Mouse (Mus musculus) forebrain, embryonic 11.5 days (tissue): ENCODE results near the gene Usp34. TPM values are rescaled to one million over a fixed set of nuclear protein-coding genes. Genes with fewer than 3 reads are reported as not detected.
"Not testable (repeated sequence)": the region's sequence is repeated elsewhere in the genome, so short reads cannot be mapped to it uniquely, and the experiment has no call there.

ENCODE experiments used
- ATAC-seq: fragments of 200-750 bp; cut with Nextera tagmentation; replicated peaks from 2 replicates; pipeline ENCODE4 v1.8.0; 2017; ENCODE audit warnings: moderate TSS enrichment; ENCODE audit not compliant: low FRiP score
- DNase-seq: peaks from one replicate; pipeline ENCODE4 v3.0.0-alpha.2; 2017; ENCODE audit warnings: low spot score
- H3K27ac ChIP-seq: fragments of 300-500 bp; sonication (generic); 2 replicates; pipeline ENCODE4 v1.5.1; 2014; ENCODE audit warnings: low read depth, low read length
- H3K27me3 ChIP-seq: fragments of 300-500 bp; sonication (generic); 2 replicates; pipeline ENCODE4 v1.6.1; 2014; ENCODE audit warnings: mild to moderate bottlenecking, low read length, mixed read lengths; ENCODE audit not compliant: control insufficient read depth, insufficient read depth
- H3K36me3 ChIP-seq: fragments of 300-500 bp; sonication (generic); 2 replicates; pipeline ENCODE4 v1.6.1; 2014; ENCODE audit warnings: mild to moderate bottlenecking, low read length, moderate library complexity, mixed read lengths; ENCODE audit not compliant: control insufficient read depth, insufficient read depth
- H3K4me1 ChIP-seq: fragments of 300-500 bp; sonication (generic); replicated peaks from 2 replicates; pipeline ENCODE4 v1.6.1; 2014; ENCODE audit warnings: low read length, mixed read lengths; ENCODE audit not compliant: control insufficient read depth, insufficient read depth
- H3K4me2 ChIP-seq: fragments of 300-500 bp; sonication (generic); 2 replicates; pipeline ENCODE4 v1.6.1; 2014; ENCODE audit warnings: low read depth, mild to moderate bottlenecking, low read length, moderate library complexity, mixed read lengths; ENCODE audit not compliant: severe bottlenecking
- H3K4me3 ChIP-seq: fragments of 300-500 bp; sonication (generic); 2 replicates; pipeline ENCODE4 v1.5.1; 2014; ENCODE audit warnings: low read depth, low read length
- H3K9ac ChIP-seq: fragments of 300-500 bp; sonication (generic); 2 replicates; pipeline ENCODE4 v1.6.1; 2014; ENCODE audit warnings: low read length
- H3K9me3 ChIP-seq: fragments of 300-500 bp; sonication (generic); 2 replicates; pipeline ENCODE4 v1.6.1; 2016; ENCODE audit warnings: low read length, mixed read lengths; ENCODE audit not compliant: control insufficient read depth
- WGBS: fragments of 180-500 bp; shearing (Covaris S2); extraction: QIAGEN DNeasy Blood & Tissue Kit; methylation state at CpG from one replicate; pipeline ENCODE4 v1.1.7; 2014; 5-methylcytosine and 5-hydroxymethylcytosine counted together
- polyA plus RNA-seq: library from polyadenylated mRNA; unstranded; fragments of >200 nt; fragmentation: Nextera tagmentation; extraction: Ambion mirVana; gene quantifications from 2 replicates; pipeline ENCODE4 v1.2.1, GENCODE M21; 2014

The Usp34 gene
- polyA plus RNA-seq, 1 experiment from 2014 or later, result 32.8 TPM

- H3K27ac ChIP-seq, result no peak overlapping the region
- WGBS, result 94% methylated on average over 6 of the region's 6 CpGs
- DNase-seq (no peak), ATAC-seq (no peak)
- H3K4me3 ChIP-seq, result no peak overlapping the region
- H3K9ac ChIP-seq, result no peak overlapping the region
- no peaks in the 10 kb centered on the region for H3K4me1 ChIP-seq
- no peak overlapping the region for H3K4me2 ChIP-seq
- H3K36me3 ChIP-seq, result peaks cover 2% of the 10 kb centered on the region; the same call in 1 of the 2 replicates
- H3K9me3 ChIP-seq, result no peaks in the 10 kb centered on the region
- no peaks in the 10 kb centered on the region for H3K27me3 ChIP-seq
These were observed 121.6 kb downstream of the Usp34 start for GRCm38 (mm10) chr11:23428301-23428700.

GRCm38 (mm10) chr11:23430013-23430412 lies 123.3 kb downstream of the Usp34 start:
- peaks cover 2% of the 10 kb centered on the region; the same call in 1 of the 2 replicates for H3K36me3 ChIP-seq
- 91% methylated on average over 2 of the region's 2 CpGs for WGBS

GRCm38 (mm10) chr11:23436076-23436475 lies 129.4 kb downstream of the Usp34 start:
- H3K27ac ChIP-seq, result no peak overlapping the region
- 84% methylated on average over 2 of the region's 2 CpGs for WGBS
- DNase-seq, result no peak
- ATAC-seq, result no peak
- peaks cover 3% of the 10 kb centered on the region; the same call in 1 of the 2 replicates for H3K36me3 ChIP-seq
- no peak overlapping the region for H3K9ac ChIP-seq
- no peak overlapping the region for H3K4me2 ChIP-seq
- H3K9me3 ChIP-seq, result no peaks in the 10 kb centered on the region
- no peaks in the 10 kb centered on the region for H3K4me1 ChIP-seq
- no peak overlapping the region for H3K4me3 ChIP-seq
- H3K27me3 ChIP-seq, result no peaks in the 10 kb centered on the region

More at GRCm38 (mm10) chr11:23430013-23430412, 123.3 kb downstream of the Usp34 start:
- Histone ChIP-seq H3K27me3 (no peaks in the 10 kb centered on the region), H3K4me1 (no peaks in the 10 kb centered on the region), H3K4me3 (no peak overlapping the region), H3K27ac (no peak overlapping the region), H3K9me3 (no peaks in the 10 kb centered on the region), H3K4me2 (no peak overlapping the region), H3K9ac (no peak overlapping the region)
- DNase-seq, result no peak
- no peak for ATAC-seq

- not testable (repeated sequence) for DNase-seq
These were observed 159.2 kb downstream of the Usp34 start for GRCm38 (mm10) chr11:23465862-23466261.

GRCm38 (mm10) chr11:23489955-23490354 lies 183.3 kb downstream of the Usp34 start:
- ATAC-seq (no peak), DNase-seq (no peak)
- Histone ChIP-seq H3K4me2 (no peak overlapping the region), H3K4me3 (no peak overlapping the region), H3K36me3 (peaks cover 22% of the 10 kb centered on the region; the same call in 1 of the 2 replicates), H3K9me3 (no peaks in the 10 kb centered on the region), H3K27ac (no peak overlapping the region), H3K27me3 (no peaks in the 10 kb centered on the region), H3K4me1 (no peaks in the 10 kb centered on the region), H3K9ac (no peak overlapping the region)
- 95% methylated on average over 1 of the region's 1 CpGs for WGBS

More at GRCm38 (mm10) chr11:23465862-23466261, 159.2 kb downstream of the Usp34 start:
- H3K36me3 ChIP-seq, ATAC-seq, H3K4me1 ChIP-seq, H3K27ac ChIP-seq, H3K9ac ChIP-seq, H3K9me3 ChIP-seq, H3K4me3 ChIP-seq, H3K27me3 ChIP-seq, H3K4me2 ChIP-seq: not testable (repeated sequence)
- WGBS, result 95% methylated on average over 2 of the region's 2 CpGs

GRCm38 (mm10) chr11:23492048-23492790 lies 185.5 kb downstream of the Usp34 start:
- 90% methylated on average over 4 of the region's 4 CpGs for WGBS
- H3K9ac ChIP-seq, result no peak overlapping the region
- no peaks in the 10 kb centered on the region for H3K27me3 ChIP-seq
- DNase-seq (no peak), ATAC-seq (no peak)
- H3K9me3 ChIP-seq, result no peaks in the 10 kb centered on the region
- H3K4me3 ChIP-seq, result no peak overlapping the region
- peaks cover 18% of the 10 kb centered on the region; the same call in 1 of the 2 replicates for H3K36me3 ChIP-seq
- peaks cover 3% of the 10 kb centered on the region; the same call in 1 of the 2 replicates for H3K4me1 ChIP-seq
- H3K27ac ChIP-seq, result no peak overlapping the region
- no peak overlapping the region for H3K4me2 ChIP-seq

GRCm38 (mm10) chr11:23495231-23495630 lies 188.5 kb downstream of the Usp34 start:
- no peaks in the 10 kb centered on the region for H3K9me3 ChIP-seq
- 96% methylated on average over 6 of the region's 6 CpGs for WGBS
- no peak overlapping the region for H3K4me2 ChIP-seq
- peaks cover 3% of the 10 kb centered on the region; the same call in 1 of the 2 replicates for H3K4me1 ChIP-seq
- H3K9ac ChIP-seq, result no peak overlapping the region
- H3K27me3 ChIP-seq, result no peaks in the 10 kb centered on the region
- no peak overlapping the region for H3K4me3 ChIP-seq
- DNase-seq, result no peak
- H3K27ac ChIP-seq, result no peak overlapping the region
- H3K36me3 ChIP-seq, result peaks cover 13% of the 10 kb centered on the region; the same call in 1 of the 2 replicates
- ATAC-seq, result no peak

- ATAC-seq (no peak), DNase-seq (no peak)
- Histone ChIP-seq H3K4me3 (peak overlapping the region; percentile 73), H3K27ac (no peak overlapping the region), H3K36me3 (peaks cover 9% of the 10 kb centered on the region; the same call in 1 of the 2 replicates), H3K9me3 (no peaks in the 10 kb centered on the region), H3K27me3 (no peaks in the 10 kb centered on the region), H3K9ac (peak overlapping the region; percentile 93), H3K4me2 (peak overlapping the region; percentile 74), H3K4me1 (peaks cover 3% of the 10 kb centered on the region; the same call in 1 of the 2 replicates)
- WGBS, result 54% methylated on average over 6 of the region's 6 CpGs
These were observed 190.0 kb downstream of the Usp34 start for GRCm38 (mm10) chr11:23496661-23497060.
